Mouse (Mus musculus) neutrophil, adult 65 days (primary cell): ENCODE results near the gene Hnrnpr. TPM values are rescaled to one million over a fixed set of nuclear protein-coding genes. Genes with fewer than 3 reads are reported as not detected.

Experiments
- total RNA-seq: library from RNA; stranded (reverse); gene quantifications from 2 replicates; pipeline ENCODE4 v1.2.4, GENCODE M21; 2023

Hnrnpr gene
- 32.9 and 48.1 TPM in 2 replicates for total RNA-seq

GRCm38 (mm10) chr4:136310229-136311041 is at the start of gene Hnrnpr:
TSS of gene Hnrnpr (plus strand) at chr4:136310942.

GRCm38 (mm10) chr4:136284455-136284854 is 26.3 kb upstream of the Hnrnpr start, which contains the start of gene Zfp46:
TSS of gene Zfp46 (plus strand) at chr4:136284683.

Other genes starting within 250 kb of the Hnrnpr start
- 10.6 and 11.5 TPM in 2 replicates for gene Id3, start 167.4 kb upstream of the Hnrnpr start, total RNA-seq
- gene E2f2, start 138.5 kb upstream of the Hnrnpr start, total RNA-seq: 86.8 and 107 TPM in 2 replicates
- gene Asap3, start 104.6 kb upstream of the Hnrnpr start, total RNA-seq: 0.16 TPM in 1 of 2 replicates, not detected in the other
- 0.88 and 3.2 TPM in 2 replicates for gene Tcea3, start 63.2 kb upstream of the Hnrnpr start, total RNA-seq
- gene Zfp46, start 26.3 kb upstream of the Hnrnpr start, total RNA-seq: 5.2 and 10.1 TPM in 2 replicates
- not detected in 2 replicates for gene Htr1d, start 112.6 kb downstream of the Hnrnpr start, total RNA-seq
- gene 6030445D17Rik, start 151.3 kb downstream of the Hnrnpr start, total RNA-seq: not detected in 2 replicates
- 1.1 and 2.5 TPM in 2 replicates for gene Luzp1, start 158.8 kb downstream of the Hnrnpr start, total RNA-seq